Mouse (Mus musculus) spleen, adult 2 months (tissue): ENCODE measurements around the gene Prmt7. TPM values are rescaled to one million over a fixed set of nuclear protein-coding genes. Genes with fewer than 3 reads are reported as not detected.
"Not testable (repeated sequence)": the region's sequence is repeated elsewhere in the genome, so short reads cannot be mapped to it uniquely, and the experiment has no call there.

Experiments used
- DNase-seq, 2 experiments: peaks; one replicate each; pipeline versions ENCODE4 v3.0.0 to v3.0.0-alpha.2; 2012 to 2021; ENCODE audit warnings: low spot score in 2 of 2, low read depth in 1 of 2
- H3K27ac ChIP-seq: fragments of 200-500 bp; 2 replicates; pipeline ENCODE4 v1.5.1; 2012; ENCODE audit warnings: low read length, inconsistent platforms; ENCODE audit not compliant: insufficient read depth
- H3K27me3 ChIP-seq: fragments of 200-500 bp; 2 replicates; pipeline ENCODE4 v1.6.1; 2012; ENCODE audit warnings: mild to moderate bottlenecking, moderate library complexity, low read length, inconsistent platforms; ENCODE audit not compliant: control insufficient read depth, insufficient read depth
- H3K36me3 ChIP-seq: fragments of 200-500 bp; 2 replicates; pipeline ENCODE4 v1.6.1; 2012; ENCODE audit warnings: mild to moderate bottlenecking, low read length, inconsistent platforms; ENCODE audit not compliant: control insufficient read depth, insufficient read depth
- H3K4me1 ChIP-seq: fragments of 200-500 bp; 2 replicates; pipeline ENCODE4 v1.6.1; 2011; ENCODE audit warnings: inconsistent platforms; ENCODE audit not compliant: control insufficient read depth, insufficient read depth, insufficient read length
- H3K4me3 ChIP-seq: fragments of 200-500 bp; 2 replicates; pipeline ENCODE4 v1.5.1; 2011; ENCODE audit warnings: mild to moderate bottlenecking, inconsistent platforms; ENCODE audit not compliant: insufficient read depth, insufficient read length; ENCODE audit errors: extremely low read depth
- CTCF ChIP-seq: fragments of 200-500 bp; IDR thresholded peaks from 2 replicates; pipeline ENCODE4 v1.5.1; 2011; ENCODE audit warnings: mild to moderate bottlenecking, inconsistent platforms; ENCODE audit not compliant: insufficient read depth, insufficient read length, insufficient replicate concordance; ENCODE audit errors: extremely low read depth
- POLR2A ChIP-seq: fragments of 200-500 bp; IDR thresholded peaks from 2 replicates; pipeline ENCODE4 v1.6.1; 2011; ENCODE audit warnings: low read depth, low read length, inconsistent platforms
- WGBS: fragments of 180-500 bp; shearing (Covaris S2); methylation state at CpG from one replicate; pipeline ENCODE4 v1.1.7; 2018; 5-methylcytosine and 5-hydroxymethylcytosine counted together
- polyA plus RNA-seq: library from polyadenylated mRNA; depleted of rRNA; stranded (reverse); fragments of >200 nt; gene quantifications from 2 replicates; pipeline ENCODE4 v1.2.3, GENCODE M21; 2012

The Prmt7 gene
- polyA plus RNA-seq, 1 experiment: 24.0 TPM

DNA sequence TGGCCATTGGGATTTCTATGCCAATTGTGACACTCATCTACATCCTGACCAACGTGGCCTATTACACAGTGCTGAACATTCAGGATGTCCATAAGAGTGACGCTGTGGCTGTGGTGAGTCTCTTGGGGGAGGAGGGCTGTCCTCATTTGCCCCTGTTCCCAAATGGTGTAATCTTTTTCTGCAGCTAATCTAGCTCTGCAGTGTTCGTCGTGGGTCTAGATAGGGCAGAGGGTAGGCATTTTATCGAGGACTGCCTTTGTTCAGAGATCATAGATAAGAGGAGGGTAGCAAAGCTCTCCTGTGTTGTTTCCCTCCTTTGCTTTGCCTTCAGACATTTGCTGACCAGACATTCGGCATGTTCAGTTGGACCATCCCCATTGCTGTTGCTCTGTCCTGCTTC lies 17.6 kb upstream of the Prmt7 start:
- WGBS: 83% methylated on average over 6 of the region's 6 CpGs

DNA sequence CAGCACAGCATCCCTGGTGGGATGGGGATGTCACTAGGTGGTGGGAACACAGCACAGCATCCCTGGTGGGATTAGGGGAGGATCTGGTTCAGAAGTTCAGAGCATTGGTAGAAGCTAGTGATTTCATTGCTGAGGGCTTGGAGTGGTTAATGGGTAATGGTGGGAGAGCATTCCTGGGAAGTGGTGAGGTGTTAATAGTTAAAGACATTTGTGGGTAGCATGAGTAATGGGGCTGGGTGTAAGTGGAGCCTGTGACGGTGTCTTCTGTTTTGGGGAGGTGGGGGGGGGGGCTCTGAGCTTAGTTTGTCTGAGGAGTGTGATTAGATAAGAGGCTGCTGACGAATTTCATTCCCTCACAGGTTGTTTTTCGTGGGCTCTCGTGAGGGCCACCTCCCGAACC lies 16.7 kb upstream of the Prmt7 start:
- TF ChIP-seq CTCF: no peak
- TF ChIP-seq POLR2A: no peak
- Histone ChIP-seq H3K27ac (no peak overlapping the region), H3K4me1 (no peaks in the 10 kb centered on the region), H3K4me3 (no peak overlapping the region), H3K36me3 (peaks cover 16% of the 10 kb centered on the region), H3K27me3 (no peaks in the 10 kb centered on the region)
- 83% methylated on average over 5 of the region's 5 CpGs for WGBS
- no peak for DNase-seq

More for the DNA sequence above, 17.6 kb upstream of the Prmt7 start:
- no peak overlapping the region for H3K4me3 ChIP-seq
- no peak overlapping the region for H3K27ac ChIP-seq
- H3K36me3 ChIP-seq: peaks cover 16% of the 10 kb centered on the region
- H3K4me1 ChIP-seq: no peaks in the 10 kb centered on the region
- no peak for DNase-seq
- TF ChIP-seq POLR2A (no peak), CTCF (no peak)
- H3K27me3 ChIP-seq: no peaks in the 10 kb centered on the region

DNA sequence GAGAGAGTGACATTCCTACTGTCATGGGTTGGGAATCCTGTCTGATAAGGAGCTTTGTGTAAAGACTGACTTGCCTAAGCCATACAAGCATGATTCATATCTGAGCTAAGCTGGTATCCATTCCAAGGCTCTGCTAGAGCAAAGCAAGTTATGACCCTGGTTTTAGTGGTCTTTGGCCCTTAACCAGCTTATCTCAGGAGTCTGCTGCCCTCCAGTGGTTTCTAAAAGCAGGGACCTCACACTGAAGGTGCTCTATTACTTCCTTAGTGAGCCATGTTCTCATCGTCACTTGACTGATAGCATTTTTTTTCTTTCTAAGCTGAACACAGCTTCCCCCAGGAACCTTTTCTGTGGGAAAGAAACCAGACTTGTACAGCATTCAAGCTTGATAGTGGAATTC lies 12.0 kb upstream of the Prmt7 start:
- peak; percentile 28 to 30 for DNase-seq
- Histone ChIP-seq H3K27me3 (no peaks in the 10 kb centered on the region), H3K36me3 (peaks cover 35% of the 10 kb centered on the region), H3K4me3 (no peak overlapping the region), H3K4me1 (no peaks in the 10 kb centered on the region), H3K27ac (no peak overlapping the region)
- TF ChIP-seq CTCF (no peak), POLR2A (no peak)
- 14% methylated on average over 1 of the region's 1 CpGs for WGBS

DNA sequence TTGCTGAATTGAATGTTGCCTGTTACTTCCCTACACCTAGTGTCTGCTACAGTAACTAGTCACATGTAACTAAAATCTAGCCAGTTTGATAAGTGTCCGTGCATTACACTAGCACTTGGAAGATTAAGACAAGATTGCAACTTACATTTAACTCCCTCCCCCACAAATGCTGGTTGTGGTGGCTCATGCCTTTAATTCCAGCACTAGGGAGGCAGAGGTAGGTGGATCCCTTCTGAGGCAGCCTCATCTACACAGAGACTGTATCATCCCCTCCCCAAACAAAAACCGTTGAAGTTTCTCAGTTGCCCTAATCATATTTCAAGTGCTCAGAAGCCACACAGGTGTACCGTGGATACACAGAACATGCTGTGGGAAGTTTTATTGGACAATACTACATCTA lies 11.1 kb upstream of the Prmt7 start:
- H3K4me3 ChIP-seq, H3K27ac ChIP-seq, DNase-seq, H3K4me1 ChIP-seq, H3K27me3 ChIP-seq: not testable (repeated sequence)
- 90% methylated on average over 3 of the region's 3 CpGs for WGBS
- H3K36me3 ChIP-seq: peaks cover 38% of the 10 kb centered on the region

DNA sequence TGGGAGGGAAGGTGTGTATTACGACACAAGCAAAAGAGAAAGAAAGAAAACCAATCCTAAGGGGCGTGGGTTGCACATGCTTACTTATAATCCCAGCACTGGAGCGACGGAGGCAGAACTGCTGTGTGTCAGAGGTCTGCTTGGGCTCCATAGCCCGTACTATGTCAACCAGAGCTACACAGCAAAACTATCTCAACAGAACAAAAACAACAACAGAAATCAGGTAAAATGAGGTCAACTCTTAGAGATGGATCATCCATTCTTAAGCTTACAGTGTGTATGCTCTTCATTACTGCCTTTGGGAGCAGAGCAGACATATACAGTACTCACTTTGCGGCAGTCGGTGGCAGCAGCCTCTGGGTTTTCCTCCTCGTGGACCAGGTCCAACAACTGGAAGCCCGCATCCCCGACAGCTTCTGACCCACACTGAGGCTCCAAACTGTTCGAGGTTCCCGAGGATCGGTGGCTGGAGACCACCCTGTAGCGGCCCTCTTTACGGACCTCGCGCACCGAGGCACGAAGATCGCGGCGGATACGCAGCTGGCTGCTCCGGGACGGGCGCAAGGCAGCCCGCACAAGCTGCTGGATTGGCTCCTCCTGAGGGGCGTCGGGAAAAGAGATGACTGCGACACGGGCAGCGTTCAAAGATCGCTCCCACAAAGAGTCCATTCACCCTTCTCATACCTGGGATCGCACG lies 553 bp upstream of the Prmt7 start:
- 1% methylated on average over 35 of the region's 35 CpGs for WGBS

DNA sequence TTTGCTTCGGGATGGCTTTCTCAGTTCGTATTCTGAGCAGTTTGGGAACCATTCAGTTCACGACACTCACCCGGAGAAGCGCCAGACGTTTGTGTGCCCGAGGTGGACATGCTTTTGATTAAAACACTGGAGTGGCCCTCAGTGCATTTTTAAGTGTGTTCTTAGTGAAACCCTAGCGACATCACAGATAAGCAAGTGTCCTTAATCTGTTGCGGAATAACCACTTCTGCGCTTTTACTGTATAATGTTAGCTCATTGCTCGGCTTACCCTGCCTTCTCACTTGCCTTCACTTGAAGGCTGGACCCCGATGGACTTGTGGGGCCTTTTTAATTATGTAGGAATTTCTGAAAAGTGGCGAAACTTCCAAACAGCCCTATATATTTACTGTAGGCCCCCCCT lies 685 bp downstream of the Prmt7 start:
- peak overlapping the region; percentile 53; the same call in 1 of the 2 replicates for H3K27ac ChIP-seq
- H3K27me3 ChIP-seq: no peaks in the 10 kb centered on the region
- WGBS: 5% methylated on average over 13 of the region's 13 CpGs
- no peak for TF ChIP-seq POLR2A
- TF ChIP-seq CTCF: no peak
- DNase-seq: no peak
- peaks cover 8% of the 10 kb centered on the region; the same call in 1 of the 2 replicates for H3K36me3 ChIP-seq
- peak overlapping the region; percentile 91 for H3K4me3 ChIP-seq
- H3K4me1 ChIP-seq: no peaks in the 10 kb centered on the region; the same call in 1 of the 2 replicates

More for the DNA sequence above, 553 bp upstream of the Prmt7 start:
- no peak for TF ChIP-seq CTCF
- no peak for TF ChIP-seq POLR2A
- H3K4me1 ChIP-seq: no peaks in the 10 kb centered on the region; the same call in 1 of the 2 replicates
- peaks cover 9% of the 10 kb centered on the region; the same call in 1 of the 2 replicates for H3K36me3 ChIP-seq
- no peak for DNase-seq
- no peaks in the 10 kb centered on the region for H3K27me3 ChIP-seq
- H3K4me3 ChIP-seq: peak overlapping the region; percentile 91
- peak overlapping the region; percentile 79 for H3K27ac ChIP-seq

DNA sequence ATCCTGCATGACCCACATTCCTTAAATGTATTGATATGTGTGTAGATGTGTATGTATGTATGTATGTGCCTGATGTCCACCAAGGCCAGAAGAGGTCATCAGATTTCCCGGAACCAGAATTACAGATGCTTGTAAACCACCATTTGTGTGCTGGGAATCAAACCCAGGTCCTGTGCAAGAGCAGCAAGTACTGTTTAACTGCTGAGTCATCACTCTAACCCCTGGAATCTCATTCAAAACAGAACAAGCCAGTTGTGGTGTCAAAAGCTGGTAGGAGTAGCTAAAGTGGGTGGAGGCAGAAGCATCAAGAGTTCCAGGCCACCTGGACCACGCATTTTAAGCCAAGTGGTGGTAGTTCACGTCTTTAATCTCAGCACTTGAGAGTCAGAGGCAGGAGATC lies 3.2 kb downstream of the Prmt7 start:
- 95% methylated on average over 3 of the region's 3 CpGs for whole genome bisulfite sequencing
- no peak for DNase-seq

More for the DNA sequence above, 3.2 kb downstream of the Prmt7 start:
- H3K4me1 ChIP-seq: no peaks in the 10 kb centered on the region; the same call in 1 of the 2 replicates
- TF ChIP-seq CTCF (no peak), POLR2A (no peak)
- H3K4me3 ChIP-seq: no peak overlapping the region
- H3K27ac ChIP-seq: no peak overlapping the region
- no peaks in the 10 kb centered on the region for H3K27me3 ChIP-seq
- H3K36me3 ChIP-seq: peaks cover 10% of the 10 kb centered on the region
